Mouse (Mus musculus) lung, postnatal 0 days (tissue): ENCODE measurements around the gene Pde4d.

Experiments
- CTCF ChIP-seq: IDR thresholded peaks from 2 replicates; pipeline ENCODE4 v1.5.1; 2016; ENCODE audit warnings: antibody characterized with exemption, mild to moderate bottlenecking
- EP300 ChIP-seq: IDR thresholded peaks from 2 replicates; pipeline ENCODE4 v1.6.1; 2016; ENCODE audit warnings: antibody characterized with exemption, mild to moderate bottlenecking, control low read depth

DNA sequence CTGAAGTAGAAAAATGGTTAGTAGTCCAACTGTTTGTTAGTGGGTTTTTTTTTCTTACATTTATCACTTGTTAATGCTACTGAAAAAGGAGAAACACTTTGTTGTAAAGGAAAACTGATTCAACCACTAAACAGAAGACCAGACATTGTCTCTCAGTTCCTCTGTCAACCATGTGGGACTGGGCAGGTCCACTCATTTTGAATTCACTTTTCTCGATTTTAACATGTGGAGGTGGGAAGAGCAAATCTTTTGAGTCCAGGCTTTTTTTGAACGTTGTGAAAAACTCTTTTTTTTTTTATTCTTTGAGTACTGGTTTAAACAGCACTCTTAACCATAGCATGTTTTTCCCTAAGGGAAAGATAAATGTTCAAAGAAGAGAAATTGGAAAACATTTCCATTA, 180.8 kb downstream of the Pde4d start:
- TF ChIP-seq CTCF: no peak
- TF ChIP-seq EP300: no peak
